Mouse (Mus musculus) MEL (cell line): ENCODE measurements around the gene Bloc1s5. TPM values are rescaled to one million over a fixed set of nuclear protein-coding genes. Genes with fewer than 3 reads are reported as not detected.

Source experiments
- DNase-seq: peaks from one replicate; pipeline ENCODE4 v3.0.0; 2011; ENCODE audit warnings: low read depth, low spot score
- H3K27ac ChIP-seq: 2 replicates; pipeline ENCODE4 v1.5.1; 2012; ENCODE audit warnings: low read depth, mild to moderate bottlenecking, control low read depth, low read length, moderate library complexity; ENCODE audit not compliant: control insufficient read depth
- H3K27me3 ChIP-seq, 2 experiments: fragments of 150-350 bp in 1 of 2; sonication (generic) in 1 of 2; 2 replicates each; pipeline ENCODE4 v1.6.1; 2012; ENCODE audit warnings: low read length in 2 of 2, mild to moderate bottlenecking in 2 of 2, improper control_type of control experiment in 1 of 2, moderate library complexity in 1 of 2; ENCODE audit not compliant: insufficient read depth in 2 of 2, control insufficient read depth in 1 of 2
- H3K36me3 ChIP-seq, 2 experiments: 2 replicates each; pipeline ENCODE4 v1.6.1; 2012 to 2014; ENCODE audit warnings: low read length in 2 of 2, improper control_type of control experiment in 1 of 2, inconsistent platforms in 1 of 2, mild to moderate bottlenecking in 1 of 2; ENCODE audit not compliant: insufficient read depth in 2 of 2, control insufficient read depth in 1 of 2
- H3K4me1 ChIP-seq, 2 experiments: fragments of 150-350 bp in 1 of 2; sonication (generic) in 1 of 2; 2 replicates each; pipeline ENCODE4 v1.6.1; 2012; ENCODE audit warnings: low read length in 2 of 2, improper control_type of control experiment in 1 of 2, mild to moderate bottlenecking in 1 of 2; ENCODE audit not compliant: insufficient read depth in 2 of 2, control insufficient read depth in 1 of 2
- H3K4me3 ChIP-seq, 2 experiments: fragments of 150-350 bp in 1 of 2; sonication (generic) in 1 of 2; 2 replicates each; pipeline ENCODE4 v1.5.1; 2012; ENCODE audit warnings: low read depth in 2 of 2, low read length in 2 of 2, mild to moderate bottlenecking in 2 of 2, moderate library complexity in 2 of 2, control low read depth in 1 of 2, improper control_type of control experiment in 1 of 2; ENCODE audit not compliant: control insufficient read depth in 1 of 2, insufficient read depth in 1 of 2
- H3K79me2 ChIP-seq: 2 replicates; pipeline ENCODE4 v1.6.1; 2012; ENCODE audit warnings: mild to moderate bottlenecking, low read length, moderate library complexity; ENCODE audit not compliant: control insufficient read depth, poor library complexity, insufficient read depth
- H3K9ac ChIP-seq: 2 replicates; pipeline ENCODE4 v1.6.1; 2012; ENCODE audit warnings: low read depth, mild to moderate bottlenecking, control low read depth, low read length, moderate library complexity; ENCODE audit not compliant: control insufficient read depth, poor library complexity, severe bottlenecking
- H3K9me3 ChIP-seq: fragments of 150-350 bp; sonication (generic); replicated peaks from 2 replicates; pipeline ENCODE4 v1.6.1; 2012; ENCODE audit warnings: mild to moderate bottlenecking, low read length, improper control_type of control experiment, moderate library complexity; ENCODE audit not compliant: insufficient read depth
- CTCF ChIP-seq, 3 experiments: IDR thresholded peaks in 2 of 3; conservative IDR thresholded peaks in 1 of 3; 2 replicates each; pipeline ENCODE4 v1.5.1; 2011 to 2012; ENCODE audit warnings: low read length in 3 of 3, low read depth in 2 of 3, mild to moderate bottlenecking in 2 of 3, improper control_type of control experiment in 1 of 3, inconsistent platforms in 1 of 3, mixed read lengths in 1 of 3, moderate library complexity in 1 of 3; ENCODE audit not compliant: control insufficient read depth in 1 of 3, insufficient read depth in 1 of 3, poor library complexity in 1 of 3, severe bottlenecking in 1 of 3
- E2F4 ChIP-seq: IDR thresholded peaks from 2 replicates; pipeline ENCODE4 v1.6.1; 2011; ENCODE audit warnings: low read depth, low read length, improper control_type of control experiment, borderline replicate concordance
- ELF1 ChIP-seq: IDR thresholded peaks from 2 replicates; pipeline ENCODE4 v1.6.1; 2014; ENCODE audit warnings: low read depth, mild to moderate bottlenecking, inconsistent platforms, low read length, improper control_type of control experiment, moderate library complexity
- EP300 ChIP-seq, 2 experiments: IDR thresholded peaks; 2 replicates each; pipeline ENCODE4 v1.6.1; 2011; ENCODE audit warnings: improper control_type of control experiment in 2 of 2, low read length in 2 of 2, low read depth in 1 of 2, mild to moderate bottlenecking in 1 of 2
- ETS1 ChIP-seq: IDR thresholded peaks from 2 replicates; pipeline ENCODE4 v1.6.1; 2012; ENCODE audit warnings: low read depth, mild to moderate bottlenecking, inconsistent platforms, low read length, improper control_type of control experiment, moderate library complexity
- GATA1 ChIP-seq: IDR thresholded peaks from 2 replicates; pipeline ENCODE4 v1.6.1; 2011; ENCODE audit warnings: low read depth, low read length, improper control_type of control experiment
- HCFC1 ChIP-seq: IDR thresholded peaks from 2 replicates; pipeline ENCODE4 v1.6.1; 2012; ENCODE audit warnings: low read depth, mild to moderate bottlenecking, inconsistent platforms, low read length, improper control_type of control experiment, moderate library complexity
- MEF2A ChIP-seq: IDR thresholded peaks from 2 replicates; pipeline ENCODE4 v1.6.1; 2014; ENCODE audit warnings: low read depth, mild to moderate bottlenecking, inconsistent platforms, low read length, improper control_type of control experiment; ENCODE audit not compliant: poor library complexity, insufficient replicate concordance, severe bottlenecking; ENCODE audit errors: extremely low read depth
- MXI1 ChIP-seq: IDR thresholded peaks from 2 replicates; pipeline ENCODE4 v1.6.1; 2011; ENCODE audit warnings: mild to moderate bottlenecking, low read depth, low read length, improper control_type of control experiment
- NELFE ChIP-seq: IDR thresholded peaks from 2 replicates; pipeline ENCODE4 v1.6.1; 2011; ENCODE audit warnings: low read depth, low read length, improper control_type of control experiment
- NRF1 ChIP-seq: IDR thresholded peaks from 2 replicates; pipeline ENCODE4 v1.6.1; 2014; ENCODE audit warnings: low read depth, mild to moderate bottlenecking, inconsistent platforms, low read length, improper control_type of control experiment, moderate library complexity; ENCODE audit not compliant: poor library complexity, insufficient read depth, severe bottlenecking
- POLR2A ChIP-seq, 2 experiments: IDR thresholded peaks; 2 replicates each; pipeline ENCODE4 v1.6.1; 2011 to 2012; ENCODE audit warnings: low read length in 2 of 2, mild to moderate bottlenecking in 2 of 2, control low read depth in 1 of 2, improper control_type of control experiment in 1 of 2, low read depth in 1 of 2, moderate library complexity in 1 of 2; ENCODE audit not compliant: control insufficient read depth in 1 of 2, insufficient read depth in 1 of 2, poor library complexity in 1 of 2
- TBP ChIP-seq: IDR thresholded peaks from 2 replicates; pipeline ENCODE4 v1.8.0; 2011; ENCODE audit warnings: low read depth, low read length, improper control_type of control experiment
- UBTF ChIP-seq: IDR thresholded peaks from 2 replicates; pipeline ENCODE4 v1.6.1; 2012; ENCODE audit warnings: low read depth, mild to moderate bottlenecking, inconsistent platforms, low read length, improper control_type of control experiment, moderate library complexity, borderline replicate concordance; ENCODE audit not compliant: insufficient read depth
- USF2 ChIP-seq, 2 experiments: IDR thresholded peaks; 2 replicates each; pipeline ENCODE4 v1.6.1; 2011 to 2012; ENCODE audit warnings: improper control_type of control experiment in 2 of 2, low read length in 2 of 2, borderline replicate concordance in 1 of 2, inconsistent platforms in 1 of 2, low read depth in 1 of 2, mild to moderate bottlenecking in 1 of 2; ENCODE audit not compliant: insufficient read depth in 1 of 2
- polyA plus RNA-seq, 2 experiments: library from polyadenylated mRNA; stranded (reverse) in 1 of 2; unstranded in 1 of 2; fragments of >175 nt in 1 of 2; fragments of >200 nt in 1 of 2; gene quantifications; 2 replicates each; pipeline versions ENCODE4 v1.2.1 to v1.2.4; 2012; ENCODE audit warnings: low replicate concordance in 2 of 2, low read depth in 1 of 2; ENCODE audit not compliant: insufficient read length in 2 of 2, insufficient read depth in 1 of 2, missing spikeins in 1 of 2
- total RNA-seq: library from RNA; depleted of rRNA; stranded (reverse); fragments of 300-350 nt; gene quantifications from 2 replicates; pipeline ENCODE4 v1.2.3, GENCODE M21; 2012

Bloc1s5 gene
- total and polyA plus RNA-seq, 3 experiments = 12.3 to 16.2 TPM; not detected in 1

DNA sequence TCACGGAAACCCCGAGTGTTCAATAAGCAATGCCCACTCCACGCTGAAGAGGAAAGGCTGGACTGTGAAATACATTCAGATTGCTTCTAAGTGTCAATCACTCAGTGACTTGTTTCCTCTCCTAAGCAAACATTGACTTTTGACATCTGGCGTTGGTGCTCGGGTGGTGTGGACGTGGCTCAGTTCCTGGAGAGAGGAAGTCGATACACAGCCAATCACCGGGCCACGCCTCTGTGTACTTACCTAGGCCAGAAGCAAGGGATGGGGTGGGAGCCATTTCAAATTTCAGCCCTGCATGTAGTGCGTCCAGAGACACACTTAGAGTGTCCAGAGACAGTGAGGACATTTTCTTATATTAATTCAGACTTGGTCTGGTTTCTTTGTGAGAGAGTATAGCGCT is 80.3 kb downstream of the Bloc1s5 start:
- Histone ChIP-seq H3K27me3 (peaks cover 2% of the 10 kb centered on the region in 2 experiments), H3K36me3 (no peaks in the 10 kb centered on the region), H3K27ac (no peak overlapping the region), H3K4me1 (no peaks in the 10 kb centered on the region), H3K4me3 (no peak overlapping the region), H3K9ac (no peak overlapping the region), H3K79me2 (no peaks in the 10 kb centered on the region), H3K9me3 (no peaks in the 10 kb centered on the region)
- no peak for TF ChIP-seq MEF2A
- TF ChIP-seq HCFC1 = no peak
- TF ChIP-seq USF2 (IDR thresholded peaks at IDR 0.05; ENCODE audit: borderline replicate concordance in 1 of 2, insufficient read depth in 1 of 2, low read depth in 1 of 2, low read length in 2 of 2) = no peak
- no peak for TF ChIP-seq ETS1
- TF ChIP-seq UBTF = no peak
- TF ChIP-seq POLR2A (IDR thresholded peaks at IDR 0.05; ENCODE audit: control insufficient read depth in 1 of 2, insufficient read depth in 1 of 2, low read depth in 1 of 2, low read length in 2 of 2, poor library complexity in 1 of 2) = no peak
- TF ChIP-seq E2F4 = no peak
- no peak for TF ChIP-seq NELFE
- TF ChIP-seq TBP = no peak
- no peak for TF ChIP-seq CTCF (IDR thresholded peaks at IDR 0.05 in 2 of 3, conservative IDR thresholded peaks at IDR 0.05 in 1 of 3; ENCODE audit: control insufficient read depth in 1 of 3, insufficient read depth in 1 of 3, low read depth in 2 of 3, low read length in 3 of 3, poor library complexity in 1 of 3, severe bottlenecking in 1 of 3)
- TF ChIP-seq NRF1 = no peak
- TF ChIP-seq MXI1 = no peak
- no peak for TF ChIP-seq GATA1
- no peak for TF ChIP-seq ELF1
- DNase-seq = no peak

DNA sequence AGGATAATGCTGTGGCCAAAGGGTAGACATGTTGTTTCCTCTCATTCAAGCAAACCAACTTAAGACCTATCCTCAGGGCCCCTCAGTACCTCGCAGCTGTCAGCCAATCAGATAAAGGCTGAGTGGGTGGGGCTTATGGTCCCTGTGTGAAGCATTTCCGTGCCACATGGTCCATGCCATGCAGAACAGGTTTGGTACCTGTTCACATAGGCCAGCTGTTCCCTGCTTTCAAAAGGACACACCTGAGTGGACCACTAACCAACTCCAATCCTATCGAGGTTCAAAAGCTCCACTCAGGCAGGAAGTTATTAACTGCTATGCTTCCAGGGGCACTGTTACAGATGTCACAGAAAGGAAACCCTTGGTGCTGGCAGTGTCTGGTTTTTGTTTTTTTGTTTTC is 80.7 kb downstream of the Bloc1s5 start:
- no peak for DNase-seq
- Histone ChIP-seq H3K36me3 (no peaks in the 10 kb centered on the region), H3K27ac (no peak overlapping the region), H3K9ac (no peak overlapping the region), H3K4me1 (no peaks in the 10 kb centered on the region), H3K4me3 (no peak overlapping the region), H3K79me2 (no peaks in the 10 kb centered on the region), H3K27me3 (peaks cover 2% of the 10 kb centered on the region in 2 experiments), H3K9me3 (no peaks in the 10 kb centered on the region)
- TF ChIP-seq NRF1 (no peak), HCFC1 (no peak), EP300 (IDR thresholded peaks at IDR 0.05; ENCODE audit: low read depth in 1 of 2, low read length in 2 of 2) (no peak), UBTF (no peak), GATA1 (no peak), ELF1 (no peak)
